Mouse (Mus musculus) thymus, postnatal 25 days (tissue): Measurements from ENCODE around the gene Iqsec1.

ENCODE experiments used
- DNase-seq: peaks from one replicate; pipeline ENCODE4 v3.0.0; 2022

Iqsec1 gene

GRCm38 (mm10) chr6:90749414-90749937 lies 239.0 kb downstream of the Iqsec1 start:
- DNase-seq: no peak

- no peak for DNase-seq
These were observed 239.5 kb downstream of the Iqsec1 start for GRCm38 (mm10) chr6:90748976-90749375.

DNA sequence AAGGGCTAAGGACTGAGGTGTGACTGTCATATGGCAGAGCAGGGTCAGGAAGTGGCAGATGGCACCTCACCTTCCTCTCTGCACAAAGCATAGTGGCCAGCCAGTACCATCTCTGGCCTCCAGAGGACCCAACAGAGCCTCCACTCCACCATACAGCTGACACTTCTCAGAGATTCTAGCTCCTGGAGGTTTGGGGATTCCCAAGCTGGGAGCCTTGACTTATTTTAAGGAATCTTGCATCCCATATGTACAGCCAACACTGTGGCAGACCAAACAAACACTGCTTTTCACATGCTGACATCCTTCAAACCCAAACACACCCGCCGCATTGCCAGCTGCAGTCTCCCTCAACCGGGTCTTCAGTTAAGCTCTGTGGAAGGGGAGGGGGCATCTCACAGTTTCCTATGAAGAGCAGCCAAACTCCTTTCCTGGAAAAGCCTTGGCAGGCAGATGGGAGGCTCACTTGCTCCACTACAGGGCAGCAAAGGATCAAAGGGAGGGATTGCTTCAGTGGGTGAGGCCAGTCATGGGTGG lies 242.1 kb downstream of the Iqsec1 start:
- DNase-seq: peak; percentile 54

- peak; percentile 35 for DNase-seq
These were observed 242.9 kb downstream of the Iqsec1 start for GRCm38 (mm10) chr6:90745401-90746198.

DNA sequence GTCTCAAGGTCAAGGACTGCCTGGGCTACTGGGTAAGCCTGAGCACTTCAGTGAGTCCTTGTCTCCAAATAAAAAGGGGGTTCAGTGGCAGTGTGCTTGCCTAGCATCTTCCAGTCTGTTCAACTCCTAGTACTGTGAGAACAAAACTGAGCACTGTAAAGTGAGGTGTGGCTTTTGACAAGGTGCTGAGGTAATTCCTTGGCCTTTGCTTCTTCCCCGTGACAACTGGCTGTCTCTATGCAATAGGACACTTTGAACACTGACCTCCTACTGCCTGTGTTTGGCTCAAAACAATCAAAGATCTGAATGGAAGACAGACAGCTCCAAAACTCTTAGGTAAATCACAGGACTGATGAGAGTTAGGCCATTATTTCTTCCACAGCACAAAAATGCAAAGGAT lies 246.0 kb downstream of the Iqsec1 start:
- DNase-seq: no peak

- DNase-seq: peak; percentile 46
These were observed 246.8 kb downstream of the Iqsec1 start for GRCm38 (mm10) chr6:90741717-90742116.

DNA sequence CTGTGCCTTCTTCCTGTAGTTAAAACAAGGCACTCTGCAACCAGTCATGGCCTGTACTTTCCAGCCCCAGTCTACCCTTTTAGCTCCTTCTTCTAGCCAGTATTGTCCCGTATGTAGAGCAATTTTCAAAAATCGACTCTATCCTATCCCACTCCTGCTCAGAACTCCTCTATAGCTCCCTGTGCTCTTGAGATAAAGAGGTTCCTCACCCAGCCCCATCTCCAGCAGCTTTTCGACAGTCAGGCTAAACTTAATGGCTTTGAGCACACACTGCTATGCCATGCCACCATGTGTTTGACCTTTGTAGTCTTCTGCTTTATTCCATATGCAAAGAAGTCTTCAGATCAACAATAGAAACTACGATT lies 247.4 kb downstream of the Iqsec1 start:
- no peak for DNase-seq

GRCm38 (mm10) chr6:90740348-90741055 lies 248.0 kb downstream of the Iqsec1 start:
- peak; percentile 62 for DNase-seq

- DNase-seq: peak; percentile 93
These were observed 251.1 kb downstream of the Iqsec1 start for GRCm38 (mm10) chr6:90737376-90737775.

DNA sequence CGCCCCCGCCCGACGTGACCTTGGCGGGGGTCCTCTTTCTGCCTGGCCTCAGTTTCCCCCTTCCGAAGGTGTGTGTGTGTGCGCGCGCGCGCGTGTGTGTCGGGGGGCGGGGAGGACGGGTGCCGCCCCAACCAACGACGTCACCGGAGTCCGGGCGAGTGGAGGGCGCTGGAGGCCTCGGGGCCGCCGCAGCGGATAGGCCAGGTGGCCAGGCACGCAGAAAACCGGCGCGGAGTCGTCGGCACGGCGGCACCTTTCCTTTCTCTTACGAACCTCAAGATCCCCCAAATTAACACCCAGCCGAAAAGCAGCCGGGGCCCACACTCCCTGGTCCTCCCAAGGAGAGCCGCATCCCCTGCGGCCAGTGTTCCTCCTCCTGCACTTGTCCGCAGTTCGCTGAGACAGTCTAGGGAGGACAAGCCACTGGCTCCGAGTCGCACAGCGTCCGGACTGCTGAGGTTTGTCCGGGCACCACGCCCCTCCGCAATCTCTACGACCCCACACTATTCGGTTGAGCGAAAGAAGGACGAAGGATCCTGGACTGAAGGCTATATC lies 251.7 kb downstream of the Iqsec1 start:
- peak; percentile 60 for DNase-seq

DNA sequence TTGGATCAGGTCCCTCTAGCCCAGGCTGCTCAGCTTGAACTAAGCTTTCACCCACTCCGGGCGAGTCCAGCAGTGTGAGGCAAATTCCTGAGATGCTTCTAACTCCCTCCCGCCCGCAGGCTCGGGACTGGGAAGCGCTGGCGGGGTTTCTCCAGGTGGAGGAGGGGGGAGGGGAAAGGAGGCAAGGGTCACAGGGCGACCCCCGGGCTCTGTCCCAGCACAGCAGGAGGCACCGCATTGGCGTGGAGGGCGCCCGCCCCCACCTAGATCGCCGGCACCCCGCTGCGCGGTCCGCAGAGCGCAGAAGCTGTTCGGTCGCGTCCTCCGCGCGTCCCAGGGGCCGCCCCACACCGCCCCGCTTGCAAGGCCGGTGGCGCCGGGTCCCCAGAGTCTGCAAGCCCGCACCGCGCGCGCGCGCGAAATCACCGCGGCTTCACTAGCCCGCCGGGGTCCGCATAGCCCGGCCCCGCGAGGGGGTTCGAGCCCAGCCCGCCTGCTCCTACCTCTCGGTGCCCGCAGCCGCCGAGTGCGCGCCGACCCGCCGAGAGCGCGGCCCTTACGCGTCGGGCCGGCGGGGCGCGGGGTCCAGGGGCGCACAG lies 252.3 kb downstream of the Iqsec1 start:
- peak; percentile 43 for DNase-seq

- no peak for DNase-seq
These were observed 253.0 kb downstream of the Iqsec1 start for GRCm38 (mm10) chr6:90735396-90736036.

DNA sequence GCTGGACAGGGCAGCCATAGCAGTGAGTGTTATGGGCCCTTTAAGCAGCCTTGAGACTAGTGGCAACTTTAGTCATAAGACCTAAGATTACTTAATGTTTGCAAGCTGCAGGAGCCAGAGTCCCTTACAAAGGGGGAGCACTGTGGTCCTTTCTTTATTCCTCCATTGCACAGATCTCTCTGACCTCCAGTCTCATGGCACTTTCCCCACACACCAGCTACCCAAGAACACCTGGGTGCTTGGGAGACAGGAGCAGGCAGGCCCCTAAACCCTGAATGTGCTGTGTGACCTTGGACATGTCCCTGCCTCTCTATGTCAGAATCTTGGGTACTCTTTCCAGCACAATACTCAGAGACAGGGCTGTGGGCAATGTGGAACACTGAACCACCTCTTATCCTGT lies 253.7 kb downstream of the Iqsec1 start:
- no peak for DNase-seq

GRCm38 (mm10) chr6:90731327-90731726 lies 257.2 kb downstream of the Iqsec1 start:
- DNase-seq: no peak

DNA sequence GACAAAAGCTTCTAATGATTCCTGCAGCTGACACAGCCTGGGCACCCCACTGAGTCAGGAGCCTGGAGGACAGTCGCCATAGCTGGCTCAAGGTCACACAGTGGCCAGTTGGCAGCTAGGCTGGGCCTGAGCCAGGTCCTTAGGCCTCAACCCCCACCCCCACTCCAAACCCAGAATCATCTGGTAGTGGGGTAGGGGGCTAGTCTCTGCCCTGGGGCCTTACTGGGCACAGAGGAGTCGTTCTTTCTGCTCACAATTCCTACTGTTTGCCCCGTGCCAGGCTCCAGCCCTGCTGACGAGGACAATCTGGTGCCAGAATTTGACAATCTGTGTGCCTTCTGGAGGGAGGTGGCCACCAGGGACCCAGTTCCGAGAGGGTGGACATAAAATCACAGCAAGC lies 258.7 kb downstream of the Iqsec1 start:
- DNase-seq: no peak

GRCm38 (mm10) chr6:90728491-90728931 lies 260.0 kb downstream of the Iqsec1 start:
- DNase-seq: peak; percentile 85

GRCm38 (mm10) chr6:90727826-90728225 lies 260.7 kb downstream of the Iqsec1 start:
- DNase-seq: no peak

- DNase-seq: no peak
These were observed 261.8 kb downstream of the Iqsec1 start for GRCm38 (mm10) chr6:90726711-90727122.

- DNase-seq: no peak
These were observed 263.0 kb downstream of the Iqsec1 start for GRCm38 (mm10) chr6:90725526-90725925.

DNA sequence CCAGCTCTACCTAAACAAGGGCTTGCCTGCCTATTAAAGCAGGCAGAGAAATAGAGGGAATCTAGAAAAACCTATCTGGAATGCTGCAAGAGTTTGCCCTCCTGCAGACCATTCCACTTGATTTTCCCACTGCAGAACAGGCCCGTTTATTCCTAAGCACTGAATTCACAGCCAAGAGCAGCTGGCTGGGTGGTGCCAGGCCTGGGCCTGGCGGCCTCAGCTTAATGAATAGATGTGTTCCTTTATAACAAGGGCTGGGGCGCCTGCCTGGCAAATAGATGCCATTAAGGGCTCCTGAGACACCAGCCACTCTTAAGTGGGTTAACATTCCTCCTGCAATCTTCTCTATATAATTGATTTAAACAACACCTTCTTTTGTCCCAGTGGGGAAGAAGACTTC lies 265.5 kb downstream of the Iqsec1 start:
- DNase-seq: no peak

DNA sequence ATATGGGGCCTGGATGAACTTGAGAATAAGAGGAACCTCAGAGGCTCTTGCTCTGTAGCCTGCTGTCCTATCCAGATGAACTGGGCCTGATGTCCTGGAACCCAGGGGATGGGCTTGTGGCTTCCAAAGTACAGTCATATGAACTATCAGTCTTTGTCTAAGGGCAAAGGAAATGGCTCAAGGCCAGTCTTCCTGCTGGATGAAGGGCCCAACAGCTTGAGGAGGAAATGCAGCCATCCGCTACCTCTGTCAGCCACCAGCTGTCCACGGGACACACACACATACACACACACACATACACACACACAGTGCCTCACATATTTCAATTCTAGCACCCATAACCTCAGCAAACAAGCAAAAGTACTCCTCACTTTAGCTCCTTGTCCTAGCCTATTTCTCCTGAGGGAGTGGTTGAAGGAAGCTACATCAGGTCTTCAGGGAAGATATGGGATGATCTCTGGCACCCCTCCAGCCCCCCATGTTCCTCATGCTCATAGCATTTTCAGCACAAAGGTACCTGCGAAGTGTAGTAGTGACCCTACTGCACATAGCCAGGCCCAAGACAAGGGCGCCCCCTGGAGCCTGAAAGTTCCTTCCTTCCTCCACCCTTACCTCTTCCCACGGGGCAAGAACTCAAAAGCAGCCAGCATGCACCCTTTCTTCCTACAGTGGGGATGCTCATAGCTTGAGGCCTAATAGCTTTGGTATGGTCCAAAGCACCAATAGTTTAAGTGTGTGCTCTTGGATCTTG lies 267.3 kb downstream of the Iqsec1 start:
- DNase-seq: peak; percentile 76

GRCm38 (mm10) chr6:90720201-90720600 lies 268.3 kb downstream of the Iqsec1 start:
- no peak for DNase-seq
